Mouse (Mus musculus) lung, postnatal 0 days (tissue): ENCODE measurements around the gene Borcs7.

Experiments
- CTCF ChIP-seq: IDR thresholded peaks from 2 replicates; pipeline ENCODE4 v1.5.1; 2016; ENCODE audit warnings: antibody characterized with exemption, mild to moderate bottlenecking
- EP300 ChIP-seq: IDR thresholded peaks from 2 replicates; pipeline ENCODE4 v1.6.1; 2016; ENCODE audit warnings: antibody characterized with exemption, mild to moderate bottlenecking, control low read depth

GRCm38 (mm10) chr19:46675641-46676040 is 14.1 kb upstream of the Borcs7 start:
- no peak for TF ChIP-seq EP300
- no peak for TF ChIP-seq CTCF
